13 mouse cellular contexts compared by ENCODE assay signal in the genomic region with DNA sequence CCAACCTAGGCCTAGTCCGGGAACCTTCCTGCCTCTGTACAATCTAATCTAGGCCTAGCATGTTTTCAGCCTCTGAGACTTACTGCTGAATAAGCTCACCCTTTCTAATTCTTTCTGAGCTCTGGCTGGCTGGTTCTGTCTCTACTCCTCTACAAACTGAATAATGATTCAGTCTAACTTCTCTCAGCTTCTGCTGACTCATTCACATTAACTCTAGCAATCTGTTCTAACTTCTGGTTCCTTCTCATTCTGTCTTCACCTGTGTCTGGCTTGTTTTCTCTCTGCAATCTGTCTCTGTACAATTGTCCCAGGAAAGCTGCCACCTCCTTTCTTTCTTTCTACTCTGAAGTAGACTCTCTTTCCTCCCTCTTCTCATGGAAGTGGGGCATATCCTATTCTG. TPM values are rescaled to one million over a fixed set of nuclear protein-coding genes. Genes with fewer than 3 reads are reported as not detected.
DNase-seq lines count a peak whose midpoint lies in the region.
"Had no signal": no experiment of that assay in that cellular context is flagged by ENCODE, and none has a peak within 500 bp of the region (broad histone marks: within the 10 kb centered on the region; RNA-seq: fewer than 3 reads in every experiment).

No protein-coding gene starts in this region.

- peak; percentile 16 for DNase-seq in layer of hippocampus, adult 11-12 months (ENCODE audit: low spot score)
- no peak for DNase-seq in layer of hippocampus, postnatal 25 days (ENCODE audit: extremely low spot score in 1 of 2, low spot score in 1 of 2)
- DNase-seq in right cerebral cortex, postnatal 25 days: peak; percentile 5
- no peak for DNase-seq in right cerebral cortex, postnatal 14 days
- peak; percentile 39 for DNase-seq in layer of hippocampus, adult 9-11 months
- no peak for DNase-seq in natural killer cell, adult 2 months (ENCODE audit: low spot score in 2 of 2)
- no peak for DNase-seq in thymus, postnatal 36 days
- DNase-seq: adrenal gland, adult 8-10 months; cerebellum, adult 11 months; cerebellum, postnatal 14 days; liver, embryonic 13.5 days; retina, postnatal 1 day; thymus, adult 18-20 months had no signal

RNA-seq across cellular contexts. Expression of a gene that starts 59.5 kb away (rescaled TPM):
- 10 to 100 TPM; 62.9 to 76.0 TPM for total RNA-seq in layer of hippocampus, postnatal 25 days (2021)

Comparison
In these comparisons a context has a peak if more than half of its experiments do, and no peak if none do; other contexts are left out.
1. DNase-seq: peak in layer of hippocampus, adult 11-12 months (single experiment), right cerebral cortex, postnatal 25 days (single experiment) and layer of hippocampus, adult 9-11 months (single experiment); none in layer of hippocampus, postnatal 25 days (0 of 2), right cerebral cortex, postnatal 14 days (single experiment), natural killer cell, adult 2 months (0 of 2) and thymus, postnatal 36 days (0 of 2).